Mouse (Mus musculus) G1E (cell line): ENCODE measurements at regions not wholly inside any gene's neighbourhood (a gene's known extent, or its start where the extent isn't known, plus 50 kb on each side); places are given as distances from the start of the nearest gene placed in this dataset.

ENCODE experiments used
- CTCF ChIP-seq: IDR thresholded peaks from 2 replicates; pipeline ENCODE4 v1.5.1; 2012; ENCODE audit warnings: low read depth, low read length, inconsistent platforms, mixed read lengths
- GATA1 ChIP-seq: IDR thresholded peaks from 2 replicates; pipeline ENCODE4 v1.6.1; 2012; ENCODE audit warnings: borderline replicate concordance, low read length, inconsistent platforms, mixed read lengths
- POLR2AphosphoS5 ChIP-seq: IDR thresholded peaks from 2 replicates; pipeline ENCODE4 v1.6.1; 2012; ENCODE audit warnings: low read depth, low read length, inconsistent platforms; ENCODE audit not compliant: insufficient replicate concordance
- TAL1 ChIP-seq: conservative IDR thresholded peaks from 2 replicates; pipeline ENCODE4 v1.6.1; 2012; ENCODE audit warnings: low read depth, low read length, inconsistent platforms, mixed read lengths

DNA sequence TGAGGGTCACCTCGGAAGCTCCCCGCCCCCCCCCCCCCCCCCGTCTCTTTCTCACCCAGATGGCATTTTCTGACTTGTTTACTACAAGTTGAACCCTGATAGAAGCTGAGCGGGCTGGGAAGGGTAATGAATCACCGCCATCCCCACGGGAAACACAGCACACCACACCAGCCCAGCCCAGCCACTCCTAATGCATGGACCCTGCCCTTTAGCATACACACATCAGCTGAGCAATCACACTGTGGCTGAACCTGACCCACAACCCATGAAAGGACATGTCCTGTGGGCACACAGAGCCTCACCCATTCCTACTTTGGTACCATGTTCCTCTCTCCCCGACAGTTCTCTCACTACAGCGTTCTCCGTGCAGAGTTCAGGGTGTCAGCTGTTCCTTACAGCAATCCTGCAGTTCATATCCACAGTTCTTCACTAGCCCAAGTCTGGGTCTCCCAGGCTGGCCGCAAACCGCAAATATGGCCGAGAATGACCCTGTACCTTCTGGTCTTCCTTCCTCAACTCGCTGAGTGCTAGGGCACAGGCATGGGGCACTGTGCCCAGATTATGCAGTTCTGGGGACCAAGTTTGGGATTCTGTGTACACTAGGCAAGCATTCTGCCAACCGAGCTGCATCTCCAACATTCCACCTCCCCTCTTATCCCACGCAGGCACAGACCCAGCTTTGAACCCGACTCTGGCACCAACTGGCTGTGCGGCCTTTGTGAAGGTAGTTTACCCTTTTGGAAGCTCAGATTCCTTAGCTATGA lies 60.4 kb upstream of the Smndc1 start:
- TF ChIP-seq CTCF (no peak), TAL1 (no peak), GATA1 (no peak), POLR2AphosphoS5 (no peak)
